Mouse (Mus musculus) myocyte (in vitro differentiated cells): ENCODE results near the gene Lrpprc.

Experiments used
- MAX ChIP-seq: IDR thresholded peaks from one replicate; pipeline ENCODE4 v1.6.1; 2011; ENCODE audit warnings: low read depth, mild to moderate bottlenecking, control low read depth
- POLR2A ChIP-seq: IDR thresholded peaks from one replicate; pipeline ENCODE4 v1.6.1; 2011; ENCODE audit warnings: low read depth, mild to moderate bottlenecking, control low read depth, moderate library complexity; ENCODE audit not compliant: insufficient read length
- USF1 ChIP-seq: IDR thresholded peaks from one replicate; pipeline ENCODE4 v1.6.1; 2011; ENCODE audit warnings: low read depth, mild to moderate bottlenecking, control low read depth, moderate library complexity

DNA sequence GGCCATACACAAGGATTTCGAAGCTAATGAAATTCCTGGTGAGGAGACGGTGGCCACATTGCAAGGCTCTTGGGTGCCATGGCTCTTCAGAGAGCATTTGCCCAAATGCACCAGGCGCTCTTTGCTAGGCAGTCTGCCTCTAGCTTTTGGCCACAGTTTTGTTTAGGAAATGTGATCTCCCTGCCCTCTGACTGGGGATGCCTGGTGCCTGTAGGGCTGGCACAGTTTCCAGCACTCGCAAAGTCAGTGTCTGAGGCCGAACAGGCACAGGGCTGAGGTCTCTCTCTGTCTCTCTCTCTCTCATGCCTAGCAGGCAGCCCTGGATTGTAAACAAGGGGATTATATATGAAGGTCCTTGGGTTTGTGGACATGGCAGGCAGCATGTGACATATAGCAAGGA lies 100.5 kb downstream of the Lrpprc start:
- TF ChIP-seq POLR2A (no peak), USF1 (no peak), MAX (no peak)
